Mouse (Mus musculus) bone marrow macrophage, adult 2 months (primary cell): Measurements from ENCODE around the gene Msh4. TPM values are rescaled to one million over a fixed set of nuclear protein-coding genes. Genes with fewer than 3 reads are reported as not detected.
"Not testable (repeated sequence)": the region's sequence is repeated elsewhere in the genome, so short reads cannot be mapped to it uniquely, and the experiment has no call there.

Source experiments
- H3K27ac ChIP-seq: 2 replicates; pipeline ENCODE4 v1.5.1; 2012; ENCODE audit warnings: low read depth, low read length; ENCODE audit not compliant: insufficient read depth
- H3K4me1 ChIP-seq: 2 replicates; pipeline ENCODE4 v1.6.1; 2012; ENCODE audit warnings: low read length; ENCODE audit not compliant: control insufficient read depth, insufficient read depth
- H3K4me3 ChIP-seq: 2 replicates; pipeline ENCODE4 v1.5.1; 2012; ENCODE audit warnings: mild to moderate bottlenecking, low read length, moderate library complexity; ENCODE audit not compliant: insufficient read depth
- CTCF ChIP-seq: IDR thresholded peaks from 2 replicates; pipeline ENCODE4 v1.5.1; 2012; ENCODE audit warnings: low read depth, mild to moderate bottlenecking, low read length, moderate library complexity
- POLR2A ChIP-seq: IDR thresholded peaks from 2 replicates; pipeline ENCODE4 v1.6.1; 2012; ENCODE audit warnings: mild to moderate bottlenecking, low read depth, low read length, borderline replicate concordance
- polyA plus RNA-seq: library from polyadenylated mRNA; stranded (reverse); fragments of >200 nt; gene quantifications from 2 replicates; pipeline ENCODE4 v1.2.4, GENCODE M21; 2012; ENCODE audit not compliant: missing spikeins, insufficient read depth, insufficient read length

Gene Msh4
- polyA plus RNA-seq, 1 experiment, result not detected

DNA sequence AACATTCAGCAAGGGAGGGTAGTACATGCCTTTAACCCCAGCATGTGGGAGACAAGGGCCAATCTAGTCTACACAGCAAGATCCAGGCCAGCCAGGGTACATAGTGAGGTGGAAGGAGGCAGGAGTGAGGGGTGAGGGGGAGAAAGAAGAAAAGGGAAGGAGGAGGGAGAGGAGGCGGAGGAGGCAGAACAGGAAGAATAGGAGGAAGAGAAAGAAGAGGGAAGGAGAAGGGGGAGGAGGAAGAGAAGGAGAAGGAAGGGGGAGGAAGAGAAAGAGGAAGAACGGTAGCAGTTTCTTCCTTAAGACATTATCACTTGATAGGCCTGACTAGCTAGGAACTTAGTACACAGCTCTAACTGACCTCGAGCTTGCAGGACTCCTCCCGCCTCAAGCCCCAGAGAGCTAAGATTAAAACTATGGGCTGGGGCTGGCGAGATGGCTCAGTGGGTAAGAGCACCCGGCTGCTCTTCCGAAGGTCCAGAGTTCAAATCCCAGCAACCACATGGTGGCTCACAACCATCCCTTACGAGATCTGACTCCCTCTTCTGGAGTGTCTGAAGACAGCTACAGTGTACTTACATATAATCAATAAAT is 16.7 kb downstream of the Msh4 start:
- Histone ChIP-seq H3K4me1 (peaks cover 7% of the 10 kb centered on the region), H3K4me3 (no peak overlapping the region), H3K27ac (0 out of 2 replicates have a peak overlapping the region, but pooled peaks have one; percentile 1)
- TF ChIP-seq CTCF, result no peak

- Histone ChIP-seq H3K4me1 (peaks cover 7% of the 10 kb centered on the region), H3K27ac (no peak overlapping the region), H3K4me3 (no peak overlapping the region)
- TF ChIP-seq POLR2A (no peak), CTCF (no peak)
Observed at GRCm38 (mm10) chr3:153888141-153888540, 17.8 kb downstream of the Msh4 start.

GRCm38 (mm10) chr3:153886296-153886695 is 19.6 kb downstream of the Msh4 start:
- Histone ChIP-seq H3K4me1 (peaks cover 7% of the 10 kb centered on the region), H3K4me3 (no peak overlapping the region), H3K27ac (no peak overlapping the region)
- TF ChIP-seq POLR2A, result no peak
- no peak for TF ChIP-seq CTCF

GRCm38 (mm10) chr3:153871396-153871795 is 34.5 kb downstream of the Msh4 start:
- Histone ChIP-seq H3K27ac (no peak overlapping the region), H3K4me3 (no peak overlapping the region), H3K4me1 (no peaks in the 10 kb centered on the region)
- TF ChIP-seq CTCF, result no peak
- TF ChIP-seq POLR2A, result no peak

- Histone ChIP-seq H3K27ac (no peak overlapping the region), H3K4me1 (peaks cover 6% of the 10 kb centered on the region), H3K4me3 (no peak overlapping the region)
- no peak for TF ChIP-seq CTCF
- TF ChIP-seq POLR2A, result no peak
Observed at GRCm38 (mm10) chr3:153867149-153868136, 38.5 kb downstream of the Msh4 start.

GRCm38 (mm10) chr3:153864636-153865429 is 41.1 kb downstream of the Msh4 start:
- Histone ChIP-seq H3K4me1 (peaks cover 6% of the 10 kb centered on the region), H3K27ac (no peak overlapping the region), H3K4me3 (no peak overlapping the region)
- no peak for TF ChIP-seq POLR2A
- peak; percentile 5; the same call in 1 of the 2 replicates for TF ChIP-seq CTCF

DNA sequence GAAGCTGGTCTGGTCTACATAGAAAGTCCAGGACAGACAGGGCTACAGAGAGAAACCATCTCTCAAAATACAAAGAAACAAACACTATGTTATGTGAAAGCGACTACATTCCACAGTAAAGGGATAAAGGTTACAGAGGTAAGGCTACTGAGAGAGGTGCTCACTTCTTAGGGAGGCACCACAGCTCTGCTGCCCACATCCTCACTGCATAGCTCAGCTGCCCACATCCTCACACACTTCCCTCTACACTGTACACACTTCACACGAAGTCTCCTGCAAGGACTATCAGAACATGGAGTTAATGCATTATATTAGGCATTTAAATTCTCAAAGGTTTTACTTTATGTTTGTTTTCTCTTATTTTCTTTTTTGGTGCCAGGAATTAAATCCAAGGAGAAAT is 42.1 kb downstream of the Msh4 start:
- no peak for TF ChIP-seq POLR2A
- TF ChIP-seq CTCF, result no peak
- Histone ChIP-seq H3K4me1 (peaks cover 6% of the 10 kb centered on the region), H3K4me3 (no peak overlapping the region), H3K27ac (no peak overlapping the region)

GRCm38 (mm10) chr3:153860392-153860791 is 45.5 kb downstream of the Msh4 start:
- H3K4me3 ChIP-seq, H3K4me1 ChIP-seq: not testable (repeated sequence)

GRCm38 (mm10) chr3:153858350-153859001 is 47.5 kb downstream of the Msh4 start:
- Histone ChIP-seq H3K4me3 (no peak overlapping the region), H3K27ac (no peak overlapping the region), H3K4me1 (no peaks in the 10 kb centered on the region)
- no peak for TF ChIP-seq CTCF
- no peak for TF ChIP-seq POLR2A

More at GRCm38 (mm10) chr3:153860392-153860791, 45.5 kb downstream of the Msh4 start:
- not testable (repeated sequence) for H3K27ac ChIP-seq

- Histone ChIP-seq H3K4me3 (no peak overlapping the region), H3K27ac (no peak overlapping the region), H3K4me1 (no peaks in the 10 kb centered on the region)
- TF ChIP-seq POLR2A (no peak), CTCF (no peak)
Observed at GRCm38 (mm10) chr3:153852266-153852665, 53.7 kb downstream of the Msh4 start.
